18 mouse cellular contexts compared by ENCODE assay signal in genomic region chr14:30242166-30242817, GRCm38 (mm10).
DNase-seq lines count a peak whose midpoint lies in the region; ATAC-seq lines count a peak whose summit lies in the region.
"Had no signal": no experiment of that assay in that cellular context is flagged by ENCODE, and none has a peak within 500 bp of the region (broad histone marks: within the 10 kb centered on the region; RNA-seq: fewer than 3 reads in every experiment).

No protein-coding gene starts in this region.

- H3K27me3 ChIP-seq in liver, embryonic 13.5 days = no peaks in the 10 kb centered on the region
- no peaks in the 10 kb centered on the region for H3K27me3 ChIP-seq in stomach, embryonic 16.5 days (ENCODE audit: control insufficient read depth, insufficient read depth, low read length)
- no peaks in the 10 kb centered on the region for H3K27me3 ChIP-seq in forebrain, embryonic 16.5 days (replicated peaks; ENCODE audit: control insufficient read depth, insufficient read depth, low read length)
- H3K27me3 ChIP-seq: embryonic facial prominence, embryonic 13.5 days; hindbrain, embryonic 12.5 days; neural tube, embryonic 13.5 days had no signal

- WGBS in liver, embryonic 13.5 days (ENCODE audit: insufficient replicate concordance) = 31% methylated on average over 13 of the region's 13 CpGs
- 78% methylated on average over 13 of the region's 13 CpGs for WGBS in stomach, embryonic 16.5 days
- 92% methylated on average over 13 of the region's 13 CpGs for WGBS in forebrain, embryonic 16.5 days

- peak; percentile 92 for ATAC-seq in erythroblast, adult 5-6 weeks (replicated peaks; ENCODE audit: low FRiP score, poor library complexity, severe bottlenecking)
- peak; percentile 97 for ATAC-seq in liver, embryonic 13.5 days (ENCODE audit: low read depth)
- peak; percentile 64; the same call in 1 of the 2 replicates for ATAC-seq in stomach, embryonic 16.5 days (ENCODE audit: insufficient read depth, low FRiP score)
- no peak for ATAC-seq in forebrain, embryonic 16.5 days

- H3K9me3 ChIP-seq in liver, embryonic 13.5 days (replicated peaks) = no peaks in the 10 kb centered on the region
- H3K9me3 ChIP-seq in stomach, embryonic 16.5 days (replicated peaks; ENCODE audit: control insufficient read depth, low read length) = no peaks in the 10 kb centered on the region
- no peaks in the 10 kb centered on the region for H3K9me3 ChIP-seq in forebrain, embryonic 16.5 days (ENCODE audit: control insufficient read depth, low read length)
- H3K9me3 ChIP-seq: embryonic facial prominence, embryonic 13.5 days; forebrain, embryonic 10.5 days; hindbrain, embryonic 12.5 days; neural tube, embryonic 13.5 days had no signal

- H3K4me2 ChIP-seq in liver, embryonic 13.5 days = peak overlapping the region; percentile 54
- no peak overlapping the region for H3K4me2 ChIP-seq in stomach, embryonic 16.5 days (ENCODE audit: low read depth, low read length)
- H3K4me2 ChIP-seq in forebrain, embryonic 16.5 days (ENCODE audit: low read length) = no peak overlapping the region
- H3K4me2 ChIP-seq: embryonic facial prominence, embryonic 13.5 days; hindbrain, embryonic 12.5 days; neural tube, embryonic 13.5 days had no signal

- H3K9ac ChIP-seq in liver, embryonic 13.5 days = peak overlapping the region; percentile 56
- H3K9ac ChIP-seq in stomach, embryonic 16.5 days (ENCODE audit: low read length) = no peak overlapping the region
- no peak overlapping the region for H3K9ac ChIP-seq in forebrain, embryonic 16.5 days (replicated peaks; ENCODE audit: low read depth, low read length)
- H3K9ac ChIP-seq: embryonic facial prominence, embryonic 13.5 days; hindbrain, embryonic 12.5 days; neural tube, embryonic 13.5 days had no signal

- H3K27ac ChIP-seq in liver, embryonic 13.5 days = peak overlapping the region; percentile 92
- H3K27ac ChIP-seq in stomach, embryonic 16.5 days (ENCODE audit: low read length) = no peak overlapping the region
- no peak overlapping the region for H3K27ac ChIP-seq in forebrain, embryonic 16.5 days (ENCODE audit: low read length)
- H3K27ac ChIP-seq: embryonic facial prominence, embryonic 13.5 days; forebrain, embryonic 10.5 days; heart, adult 2 months; hindbrain, embryonic 12.5 days; neural tube, embryonic 13.5 days had no signal

- peak; percentile 7 for DNase-seq in spleen, adult 12 weeks (ENCODE audit: low spot score)
- no peak for DNase-seq in spleen, adult 18-20 months
- peak; percentile 78 for DNase-seq in liver, embryonic 13.5 days
- DNase-seq in left cerebral cortex, adult 8-10 months (ENCODE audit: low spot score in 2 of 2) = no peak
- DNase-seq: cerebellum, adult 11-12 months; cerebellum, postnatal 14 days; gastrocnemius, postnatal 10 days; heart, adult 2 months; kidney, adult 9 months; kidney, postnatal 4 days; midbrain, embryonic 14.5 days had no signal

- H3K36me3 ChIP-seq in liver, embryonic 13.5 days = no peaks in the 10 kb centered on the region
- no peaks in the 10 kb centered on the region for H3K36me3 ChIP-seq in stomach, embryonic 16.5 days (ENCODE audit: control insufficient read depth, insufficient read depth, low read length)
- no peaks in the 10 kb centered on the region for H3K36me3 ChIP-seq in forebrain, embryonic 16.5 days (ENCODE audit: control insufficient read depth, insufficient read depth)
- H3K36me3 ChIP-seq: embryonic facial prominence, embryonic 13.5 days; forebrain, embryonic 10.5 days; hindbrain, embryonic 12.5 days had no signal

- H3K4me1 ChIP-seq in liver, embryonic 13.5 days (replicated peaks) = peaks cover 48% of the 10 kb centered on the region
- H3K4me1 ChIP-seq in stomach, embryonic 16.5 days (ENCODE audit: control insufficient read depth, insufficient read depth, low read length) = no peaks in the 10 kb centered on the region
- no peaks in the 10 kb centered on the region for H3K4me1 ChIP-seq in forebrain, embryonic 16.5 days (replicated peaks; ENCODE audit: control insufficient read depth, insufficient read depth, low read length)
- H3K4me1 ChIP-seq: embryonic facial prominence, embryonic 13.5 days; forebrain, embryonic 10.5 days; hindbrain, embryonic 12.5 days; neural tube, embryonic 13.5 days had no signal

- 0 out of 2 replicates have a peak overlapping the region, but pooled peaks have one; percentile 3 for H3K4me3 ChIP-seq in liver, embryonic 13.5 days (replicated peaks)
- H3K4me3 ChIP-seq in stomach, embryonic 16.5 days (replicated peaks; ENCODE audit: low read length) = no peak overlapping the region
- H3K4me3 ChIP-seq in forebrain, embryonic 16.5 days (replicated peaks; ENCODE audit: low read length) = no peak overlapping the region
- H3K4me3 ChIP-seq: embryonic facial prominence, embryonic 13.5 days; forebrain, embryonic 10.5 days; heart, adult 2 months; hindbrain, embryonic 12.5 days; neural tube, embryonic 13.5 days had no signal

Comparison
In these comparisons a context has a peak if more than half of its experiments do, and no peak if none do; other contexts are left out.
1. DNase-seq: peak in spleen, adult 12 weeks (single experiment) and liver, embryonic 13.5 days (single experiment); none in spleen, adult 18-20 months (0 of 2) and left cerebral cortex, adult 8-10 months (0 of 2).